Mouse (Mus musculus): ENCODE measurements around the gene Ccdc85c.

The Ccdc85c gene

DNA sequence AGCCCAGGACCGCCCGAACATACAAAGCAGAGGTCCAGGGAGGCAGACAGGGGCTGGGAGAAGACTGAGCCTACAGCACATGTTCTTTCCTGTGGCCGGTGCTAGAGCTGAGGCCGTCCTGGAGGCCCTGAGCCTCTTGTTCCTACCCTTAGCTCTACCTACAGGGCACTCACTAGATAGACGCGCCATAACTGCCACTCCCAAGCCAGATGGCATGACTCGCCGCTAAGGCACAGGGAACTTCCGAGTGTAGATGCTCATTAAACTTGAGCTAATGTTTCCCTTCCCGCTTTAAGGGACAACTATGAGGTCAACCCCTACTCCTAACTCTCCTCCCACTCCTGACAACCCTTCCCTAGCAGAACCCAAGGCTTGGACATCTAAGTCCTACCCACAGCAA lies 6.3 kb downstream of the Ccdc85c start:
- no peak for DNase-seq (ENCODE audit: low read depth)

GRCm38 (mm10) chr12:108267653-108268052 lies 7.6 kb downstream of the Ccdc85c start:
- DNase-seq (ENCODE audit: low read depth) = no peak

GRCm38 (mm10) chr12:108265831-108266619 lies 9.2 kb downstream of the Ccdc85c start:
- no peak for DNase-seq (ENCODE audit: low read depth)

- DNase-seq (ENCODE audit: low read depth) = no peak
These were observed 10.3 kb downstream of the Ccdc85c start for GRCm38 (mm10) chr12:108264918-108265317.

GRCm38 (mm10) chr12:108260950-108261349 lies 14.3 kb downstream of the Ccdc85c start:
- DNase-seq (ENCODE audit: low read depth) = no peak

GRCm38 (mm10) chr12:108259322-108260049 lies 15.7 kb downstream of the Ccdc85c start:
- no peak for DNase-seq (ENCODE audit: low read depth)

GRCm38 (mm10) chr12:108256734-108257133 lies 18.5 kb downstream of the Ccdc85c start:
- no peak for DNase-seq (ENCODE audit: low read depth)

GRCm38 (mm10) chr12:108255960-108256359 lies 19.3 kb downstream of the Ccdc85c start:
- no peak for DNase-seq (ENCODE audit: low read depth)

GRCm38 (mm10) chr12:108255511-108255919 lies 19.7 kb downstream of the Ccdc85c start:
- no peak for DNase-seq (ENCODE audit: low read depth)

DNA sequence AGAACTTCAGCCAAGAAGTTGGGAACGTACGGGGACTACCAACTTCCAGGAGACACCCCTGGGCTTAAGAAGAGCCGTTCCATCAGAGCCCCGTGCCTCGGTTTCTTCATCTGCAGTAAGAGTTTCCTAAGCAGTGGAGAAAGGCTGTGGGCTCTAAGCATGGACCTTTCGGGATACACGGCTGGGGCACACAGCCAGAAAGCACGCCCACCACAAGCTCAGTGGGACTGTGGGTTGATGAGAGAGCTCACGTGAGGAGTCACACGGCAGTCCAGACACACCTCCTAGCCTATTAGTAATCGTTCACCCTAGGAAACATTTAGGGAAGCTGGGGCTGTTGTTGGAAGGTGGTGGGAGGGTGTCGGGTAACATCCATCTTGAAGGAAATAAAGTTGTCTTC lies 22.2 kb downstream of the Ccdc85c start:
- peak; percentile 65 for DNase-seq (ENCODE audit: low read depth)

DNA sequence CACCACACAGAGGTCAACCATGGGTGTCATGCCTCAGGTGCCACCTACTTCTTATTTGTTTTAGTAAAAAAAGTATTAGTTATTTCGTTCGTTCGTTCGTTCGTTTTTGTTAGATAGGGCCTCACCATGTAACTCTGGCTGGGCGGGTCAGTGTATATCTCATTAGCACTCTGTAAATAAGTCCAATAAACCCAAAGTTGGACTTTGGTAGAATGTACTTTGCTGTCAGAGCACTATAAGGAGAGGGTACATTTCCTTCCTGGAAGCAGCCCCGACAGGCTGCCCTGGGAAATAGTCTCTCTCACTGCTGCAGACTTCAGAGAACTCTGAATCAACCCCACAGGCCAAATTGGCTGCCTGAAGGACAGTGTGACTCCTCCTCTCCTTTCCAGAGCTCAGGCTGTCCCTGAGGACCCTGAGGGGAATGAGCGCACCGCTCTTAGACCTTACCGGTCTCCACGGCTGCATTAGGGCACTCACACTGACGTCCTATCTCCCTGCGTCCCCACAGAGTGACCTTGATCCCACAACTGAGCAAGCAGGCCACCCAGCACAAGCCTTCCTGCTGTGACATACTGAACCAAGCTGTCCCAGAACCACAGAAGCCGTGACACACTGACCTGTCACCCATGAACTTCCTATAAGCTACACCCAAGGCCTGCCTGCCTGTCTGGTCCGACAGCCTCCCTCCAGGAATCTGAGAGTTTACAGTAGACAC lies 23.2 kb downstream of the Ccdc85c start:
- DNase-seq (ENCODE audit: low read depth) = no peak

GRCm38 (mm10) chr12:108251034-108251792 lies 24.0 kb downstream of the Ccdc85c start:
- no peak for DNase-seq (ENCODE audit: low read depth)

GRCm38 (mm10) chr12:108249522-108249921 lies 25.7 kb downstream of the Ccdc85c start:
- peak; percentile 75 for DNase-seq (ENCODE audit: low read depth)

DNA sequence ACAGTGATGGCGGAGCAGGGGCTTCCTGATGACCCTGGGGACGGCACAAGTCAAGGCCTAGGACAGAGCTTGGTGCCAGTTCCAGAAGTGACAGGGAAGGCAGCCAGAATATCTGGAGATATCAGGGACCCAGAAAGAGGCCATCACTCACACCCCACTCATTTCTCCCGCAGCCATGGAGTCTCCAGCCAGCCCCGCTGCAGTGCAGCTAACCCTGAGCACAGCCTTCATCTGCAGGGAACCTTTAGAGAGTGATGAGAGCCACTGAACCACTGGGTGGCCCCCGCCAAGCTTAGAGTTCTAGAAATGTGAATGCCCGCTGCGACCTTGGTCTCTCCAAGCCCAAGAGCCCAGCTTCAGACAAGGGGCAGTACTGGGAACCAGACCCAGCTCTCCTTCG lies 26.2 kb downstream of the Ccdc85c start:
- no peak for DNase-seq (ENCODE audit: low read depth)

- no peak for DNase-seq (ENCODE audit: low read depth)
These were observed 28.3 kb downstream of the Ccdc85c start for GRCm38 (mm10) chr12:108246759-108247500.

GRCm38 (mm10) chr12:108245579-108245978 lies 29.6 kb downstream of the Ccdc85c start:
- no peak for DNase-seq (ENCODE audit: low read depth)

DNA sequence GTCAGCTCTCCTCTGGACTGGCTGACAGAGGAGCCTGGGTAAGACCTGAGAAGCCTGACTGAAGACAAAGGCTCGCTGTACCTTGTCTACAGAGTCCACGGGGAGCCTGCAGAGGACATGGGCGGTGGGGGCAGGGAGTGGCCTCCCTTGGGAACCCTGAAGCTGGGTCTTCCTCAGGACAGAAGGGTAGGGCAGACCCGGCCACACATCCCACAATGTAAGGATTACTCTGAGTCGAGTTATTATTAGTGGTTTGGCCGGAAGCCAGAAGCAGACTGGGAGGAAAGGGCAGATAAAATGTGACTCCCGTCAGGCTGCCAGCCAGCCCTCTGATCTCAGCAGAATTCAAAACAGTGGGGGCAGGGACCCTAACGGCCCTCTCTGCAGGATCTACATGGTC lies 30.4 kb downstream of the Ccdc85c start:
- peak; percentile 84 for DNase-seq (ENCODE audit: low read depth)

DNA sequence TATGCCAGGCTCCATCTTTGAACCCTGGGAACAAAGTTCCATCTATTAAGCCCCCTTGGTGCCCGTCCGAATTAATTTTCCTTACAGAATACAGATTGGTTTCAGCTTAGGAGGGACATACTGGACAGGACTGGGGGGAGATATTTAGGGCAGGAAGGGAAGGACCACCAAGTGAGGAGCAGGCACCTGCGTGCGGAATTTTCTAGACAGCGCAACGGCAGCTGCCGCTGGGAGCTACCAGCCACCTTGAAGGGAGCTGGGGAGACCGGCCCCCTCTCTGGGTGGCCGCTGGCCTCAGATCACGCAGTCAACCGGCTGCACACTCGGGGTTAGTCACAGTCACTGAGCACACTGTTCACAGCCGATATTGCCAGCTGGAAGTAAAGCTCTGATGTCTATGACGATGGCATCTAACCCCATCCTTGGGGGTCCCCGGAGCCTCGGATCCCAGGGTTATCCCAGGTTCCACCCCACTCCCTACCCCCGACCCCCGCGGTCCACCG lies 32.9 kb downstream of the Ccdc85c start:
- no peak for DNase-seq (ENCODE audit: low read depth)

DNA sequence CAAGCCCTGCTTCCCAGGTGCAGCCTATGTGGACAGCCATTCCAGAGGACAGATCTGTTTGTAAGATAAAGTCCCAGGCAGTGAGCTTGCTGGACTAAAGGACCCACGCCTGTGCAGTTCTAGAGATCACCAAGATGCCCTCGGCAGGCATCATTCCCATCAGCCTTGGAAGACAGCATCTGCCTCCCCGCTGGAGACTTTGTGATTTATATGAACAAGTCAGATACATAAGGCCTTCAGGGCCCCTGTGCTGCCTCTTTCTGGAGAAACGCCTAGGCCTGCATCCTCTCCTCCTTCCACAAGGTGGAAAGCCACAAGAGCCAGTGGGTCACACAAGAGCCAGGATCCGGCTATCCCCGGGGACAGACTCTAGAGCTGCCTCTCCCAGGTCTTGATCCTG lies 33.6 kb downstream of the Ccdc85c start:
- no peak for DNase-seq (ENCODE audit: low read depth)

DNA sequence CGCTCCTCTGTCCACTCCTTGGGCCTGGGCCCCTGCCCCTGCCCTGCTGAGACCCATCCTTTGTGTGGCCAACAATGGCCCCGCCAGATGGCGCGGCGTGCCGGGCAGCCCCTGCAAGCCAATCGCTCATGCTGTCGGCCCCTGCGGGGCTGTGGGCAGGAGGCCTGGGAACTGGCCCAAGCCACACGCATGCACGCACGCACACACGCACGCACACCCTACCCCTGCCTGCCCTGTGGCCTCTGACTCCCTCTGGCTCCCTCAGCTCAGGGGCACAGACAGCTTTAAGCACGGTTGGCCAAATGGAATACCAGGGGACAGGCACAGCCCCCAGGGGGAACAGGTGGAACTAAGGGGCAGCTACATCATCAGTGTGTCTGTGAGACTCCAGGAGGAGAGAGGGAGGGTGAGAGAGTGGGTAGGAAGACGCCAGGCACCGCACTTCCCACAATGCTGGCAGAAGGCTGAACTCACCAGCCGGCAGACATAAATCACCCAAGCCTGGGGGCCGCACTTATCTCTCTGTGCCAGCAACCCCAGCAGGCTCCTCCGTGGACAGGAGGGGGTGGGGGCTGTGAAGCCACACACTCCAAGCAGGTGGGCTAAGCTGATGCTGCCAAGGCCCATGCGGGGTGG lies 34.2 kb downstream of the Ccdc85c start:
- no peak for DNase-seq (ENCODE audit: low read depth)
